Mouse (Mus musculus): ENCODE data around the gene Wwox.

- no peak for TF ChIP-seq CTCF (IDR thresholded peaks at IDR 0.05; ENCODE audit: control insufficient read depth, insufficient read depth, insufficient replicate concordance, low read depth, low read length)
- no peak for TF ChIP-seq POLR2A (IDR thresholded peaks at IDR 0.05; ENCODE audit: control insufficient read depth, low read depth, low read length)
Observed at GRCm38 (mm10) chr8:115333972-115334371, 894.5 kb downstream of the Wwox start.
